8 mouse cellular contexts compared by ENCODE assay signal in the genomic region with DNA sequence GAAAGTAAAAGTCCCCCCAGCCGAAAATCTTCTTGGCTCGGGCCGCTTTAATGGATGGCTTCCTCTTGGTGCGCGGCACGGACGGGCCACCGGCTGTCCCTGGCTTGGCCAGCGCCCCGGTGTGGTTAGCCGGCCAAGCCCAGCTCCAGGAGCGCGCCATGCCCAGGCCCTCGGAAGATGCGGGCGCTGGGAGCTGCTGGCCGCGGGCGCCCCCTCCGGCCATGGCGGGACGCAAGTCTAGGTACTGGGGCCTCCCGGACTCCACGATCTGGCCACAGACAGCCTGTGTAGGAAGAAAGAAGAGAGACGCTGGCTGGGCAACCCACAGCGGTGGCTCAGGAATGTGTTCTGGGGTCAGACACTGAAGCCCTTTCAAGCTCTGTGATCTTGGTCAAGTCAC. TPM values are rescaled to one million over a fixed set of nuclear protein-coding genes. Genes with fewer than 3 reads are reported as not detected.
DNase-seq lines count a peak whose midpoint lies in the region; ATAC-seq lines count a peak whose summit lies in the region.

No protein-coding gene starts in this region.

- 0 out of 2 replicates have a peak overlapping the region, but pooled peaks have one; percentile 7 for H3K4me3 ChIP-seq in embryonic facial prominence, embryonic 11.5 days (ENCODE audit: low read depth, low read length)
- peak overlapping the region; percentile 39 for H3K4me3 ChIP-seq in limb, embryonic 10.5 days
- H3K4me3 ChIP-seq in midbrain, embryonic 11.5 days (ENCODE audit: low read depth, low read length): peak overlapping the region; percentile 20

- WGBS in embryonic facial prominence, embryonic 11.5 days: 0% methylated on average over 26 of the region's 26 CpGs
- WGBS in limb, embryonic 10.5 days: 0% methylated on average over 26 of the region's 26 CpGs
- whole genome bisulfite sequencing in midbrain, embryonic 11.5 days: 0% methylated on average over 25 of the region's 26 CpGs

- H3K4me2 ChIP-seq in embryonic facial prominence, embryonic 11.5 days (ENCODE audit: low read depth, low read length): peak overlapping the region; percentile 28
- peak overlapping the region; percentile 38 for H3K4me2 ChIP-seq in midbrain, embryonic 11.5 days

- H3K4me1 ChIP-seq in embryonic facial prominence, embryonic 11.5 days (ENCODE audit: control insufficient read depth, insufficient read depth, low read length): peaks cover 13% of the 10 kb centered on the region; the same call in 1 of the 2 replicates
- H3K4me1 ChIP-seq in limb, embryonic 10.5 days: peaks cover 78% of the 10 kb centered on the region
- peaks cover 32% of the 10 kb centered on the region for H3K4me1 ChIP-seq in midbrain, embryonic 11.5 days (ENCODE audit: control insufficient read depth, insufficient read depth, low read length)

- no peaks in the 10 kb centered on the region for H3K36me3 ChIP-seq in embryonic facial prominence, embryonic 11.5 days (replicated peaks; ENCODE audit: control insufficient read depth, insufficient read depth, low read depth, low read length)
- no peaks in the 10 kb centered on the region for H3K36me3 ChIP-seq in limb, embryonic 10.5 days
- no peaks in the 10 kb centered on the region for H3K36me3 ChIP-seq in midbrain, embryonic 11.5 days (ENCODE audit: control insufficient read depth, insufficient read depth, low read length)

- peaks cover 74% of the 10 kb centered on the region for H3K27me3 ChIP-seq in embryonic facial prominence, embryonic 11.5 days (ENCODE audit: control insufficient read depth, insufficient read depth, low read length)
- peaks cover 90% of the 10 kb centered on the region for H3K27me3 ChIP-seq in limb, embryonic 10.5 days (ENCODE audit: low read depth, poor library complexity, severe bottlenecking)
- H3K27me3 ChIP-seq in midbrain, embryonic 11.5 days (ENCODE audit: control insufficient read depth, insufficient read depth, low read length): peaks cover 80% of the 10 kb centered on the region

- H3K27ac ChIP-seq in embryonic facial prominence, embryonic 11.5 days (replicated peaks; ENCODE audit: low read depth, low read length): no peak overlapping the region
- peak overlapping the region; percentile 32 for H3K27ac ChIP-seq in limb, embryonic 10.5 days
- H3K27ac ChIP-seq in midbrain, embryonic 11.5 days (ENCODE audit: low read depth, low read length): no peak overlapping the region

- no peak for ATAC-seq in embryonic facial prominence, embryonic 11.5 days (replicated peaks; ENCODE audit: insufficient number of reproducible peaks, low FRiP score, low TSS enrichment, low read depth)
- ATAC-seq in midbrain, embryonic 11.5 days (ENCODE audit: low FRiP score): peak; percentile 40

- H3K9ac ChIP-seq in embryonic facial prominence, embryonic 11.5 days (replicated peaks; ENCODE audit: low read length): no peak overlapping the region
- H3K9ac ChIP-seq in midbrain, embryonic 11.5 days (ENCODE audit: low read length): 0 out of 2 replicates have a peak overlapping the region, but pooled peaks have one; percentile 16

- peak; percentile 63 to 69 for DNase-seq in B cell, adult 2 months
- DNase-seq in R1 (ENCODE audit: low read depth, low spot score): peak; percentile 59
- DNase-seq in embryonic facial prominence, embryonic 11.5 days (ENCODE audit: low spot score): peak; percentile 69
- DNase-seq in heart, postnatal 4 days: peak; percentile 72
- peak; percentile 78 for DNase-seq in limb, embryonic 10.5 days (ENCODE audit: low spot score)
- DNase-seq in midbrain, embryonic 11.5 days (ENCODE audit: low spot score, missing footprints): peak; percentile 97
- DNase-seq in right cerebral cortex, postnatal 10 days (ENCODE audit: low spot score in 2 of 2): no peak
- no peak for DNase-seq in frontal cortex, postnatal 25 days (ENCODE audit: low spot score in 2 of 2)

- H3K9me3 ChIP-seq in embryonic facial prominence, embryonic 11.5 days (replicated peaks; ENCODE audit: control insufficient read depth, low read length): no peaks in the 10 kb centered on the region
- no peaks in the 10 kb centered on the region for H3K9me3 ChIP-seq in limb, embryonic 10.5 days (replicated peaks)
- H3K9me3 ChIP-seq in midbrain, embryonic 11.5 days (ENCODE audit: control insufficient read depth, low read length): no peaks in the 10 kb centered on the region

RNA-seq across cellular contexts. Expression of a gene that starts 4.4 kb away (rescaled TPM):
- 68.7 and 73.5 TPM in 2 replicates for polyA plus RNA-seq in embryonic facial prominence, embryonic 11.5 days (2014; fragmentation: Nextera tagmentation; extraction: Ambion mirVana)
- 10 to 100 TPM; 43.7 to 45.1 TPM for total RNA-seq in heart, postnatal 4 days (2021)
- 143 and 173 TPM in 2 replicates for polyA plus RNA-seq in limb, embryonic 10.5 days (2016; fragmentation: Nextera tagmentation; extraction: Ambion mirVana)
- polyA plus RNA-seq in midbrain, embryonic 11.5 days (2014; fragmentation: Nextera tagmentation; extraction: Ambion mirVana): 68.8 and 74.8 TPM in 2 replicates

RNA-seq across cellular contexts. Expression of a gene that starts 7.7 kb away (rescaled TPM):
- polyA plus RNA-seq in embryonic facial prominence, embryonic 11.5 days (2014; fragmentation: Nextera tagmentation; extraction: Ambion mirVana): 4.4 and 6.9 TPM in 2 replicates
- under 1 TPM; 0.83 to 0.97 TPM for total RNA-seq in heart, postnatal 4 days (2021)
- 0.54 and 1.0 TPM in 2 replicates for polyA plus RNA-seq in limb, embryonic 10.5 days (2016; fragmentation: Nextera tagmentation; extraction: Ambion mirVana)
- 19.5 and 23.6 TPM in 2 replicates for polyA plus RNA-seq in midbrain, embryonic 11.5 days (2014; fragmentation: Nextera tagmentation; extraction: Ambion mirVana)

RNA-seq across cellular contexts. Expression of a gene that starts 11.9 kb away (rescaled TPM):
- polyA plus RNA-seq in embryonic facial prominence, embryonic 11.5 days (2014; fragmentation: Nextera tagmentation; extraction: Ambion mirVana): 2.1 and 2.8 TPM in 2 replicates
- total RNA-seq in heart, postnatal 4 days (2021): 10 to 100 TPM; 34.2 to 34.9 TPM
- polyA plus RNA-seq in limb, embryonic 10.5 days (2016; fragmentation: Nextera tagmentation; extraction: Ambion mirVana): 1.4 and 3.4 TPM in 2 replicates
- polyA plus RNA-seq in midbrain, embryonic 11.5 days (2014; fragmentation: Nextera tagmentation; extraction: Ambion mirVana): 3.6 and 5.7 TPM in 2 replicates

RNA-seq across cellular contexts. Expression of a gene that starts 25.2 kb away (rescaled TPM):
- polyA plus RNA-seq in embryonic facial prominence, embryonic 11.5 days (2014; fragmentation: Nextera tagmentation; extraction: Ambion mirVana): 0.49 TPM in 1 of 2 replicates, not detected in the other
- 1 to 10 TPM; 1.8 to 1.9 TPM for total RNA-seq in heart, postnatal 4 days (2021)
- 0.40 and 0.76 TPM in 2 replicates for polyA plus RNA-seq in limb, embryonic 10.5 days (2016; fragmentation: Nextera tagmentation; extraction: Ambion mirVana)
- polyA plus RNA-seq in midbrain, embryonic 11.5 days (2014; fragmentation: Nextera tagmentation; extraction: Ambion mirVana): 0.10 and 0.14 TPM in 2 replicates

Comparison
In these comparisons a context has a peak if more than half of its experiments do, and no peak if none do; other contexts are left out.
1. DNase-seq: peak in B cell, adult 2 months (2 of 2), R1 (single experiment), embryonic facial prominence, embryonic 11.5 days (single experiment), heart, postnatal 4 days (single experiment), limb, embryonic 10.5 days (single experiment) and midbrain, embryonic 11.5 days (single experiment); none in right cerebral cortex, postnatal 10 days (0 of 2) and frontal cortex, postnatal 25 days (0 of 2).
2. Peak in every context shown above with its lines, with median percentiles within 50 percentile points of each other: H3K4me3 ChIP-seq.